Mouse (Mus musculus) lung, postnatal 0 days (tissue): ENCODE measurements around the gene Nrap. TPM values are rescaled to one million over a fixed set of nuclear protein-coding genes. Genes with fewer than 3 reads are reported as not detected.
"Not testable (repeated sequence)": the region's sequence is repeated elsewhere in the genome, so short reads cannot be mapped to it uniquely, and the experiment has no call there.

Experiments
- ATAC-seq: fragments of 200-750 bp; cut with Nextera tagmentation; 2 replicates; pipeline ENCODE4 v1.8.0; 2017; ENCODE audit warnings: moderate library complexity
- DNase-seq: peaks from one replicate; pipeline ENCODE4 v3.0.0-alpha.2; 2016; ENCODE audit warnings: low spot score
- H3K27ac ChIP-seq: fragments of 300-500 bp; sonication (generic); 2 replicates; pipeline ENCODE4 v1.5.1; 2014; ENCODE audit warnings: antibody characterized with exemption, mild to moderate bottlenecking, low read length, mixed read lengths
- H3K27me3 ChIP-seq: fragments of 300-500 bp; sonication (generic); replicated peaks from 2 replicates; pipeline ENCODE4 v1.6.1; 2014; ENCODE audit warnings: low read length, mixed read lengths; ENCODE audit not compliant: insufficient read depth
- H3K36me3 ChIP-seq: fragments of 300-500 bp; sonication (generic); 2 replicates; pipeline ENCODE4 v1.6.1; 2014; ENCODE audit warnings: low read length, mixed read lengths; ENCODE audit not compliant: insufficient read depth
- H3K4me1 ChIP-seq: fragments of 300-500 bp; sonication (generic); 2 replicates; pipeline ENCODE4 v1.6.1; 2014; ENCODE audit warnings: antibody characterized with exemption, low read depth, low read length, mixed read lengths; ENCODE audit not compliant: insufficient read depth
- H3K4me2 ChIP-seq: fragments of 300-500 bp; sonication (generic); replicated peaks from 2 replicates; pipeline ENCODE4 v1.6.1; 2014; ENCODE audit warnings: low read depth, mild to moderate bottlenecking, low read length, moderate library complexity, mixed read lengths
- H3K4me3 ChIP-seq: fragments of 300-500 bp; sonication (generic); 2 replicates; pipeline ENCODE4 v1.5.1; 2014; ENCODE audit warnings: low read depth, low read length
- H3K9ac ChIP-seq: fragments of 300-500 bp; sonication (generic); replicated peaks from 2 replicates; pipeline ENCODE4 v1.6.1; 2014; ENCODE audit warnings: low read depth, mild to moderate bottlenecking
- H3K9me3 ChIP-seq: fragments of 300-500 bp; sonication (generic); 2 replicates; pipeline ENCODE4 v1.6.1; 2016; ENCODE audit warnings: low read length, mixed read lengths
- CTCF ChIP-seq: IDR thresholded peaks from 2 replicates; pipeline ENCODE4 v1.5.1; 2016; ENCODE audit warnings: antibody characterized with exemption, mild to moderate bottlenecking
- EP300 ChIP-seq: IDR thresholded peaks from 2 replicates; pipeline ENCODE4 v1.6.1; 2016; ENCODE audit warnings: antibody characterized with exemption, mild to moderate bottlenecking, control low read depth
- WGBS: fragments of 180-500 bp; shearing (Covaris S2); extraction: QIAGEN DNeasy Blood & Tissue Kit; methylation state at CpG from one replicate; pipeline ENCODE4 v1.1.7; 2014; 5-methylcytosine and 5-hydroxymethylcytosine counted together
- polyA plus RNA-seq: library from polyadenylated mRNA; unstranded; fragments of >200 nt; fragmentation: Nextera tagmentation; extraction: Ambion mirVana; gene quantifications from 2 replicates; pipeline ENCODE4 v1.2.1, GENCODE M21; 2015

Nrap gene
- polyA plus RNA-seq, 1 experiment from 2014 or later, result 0.53 TPM

- TF ChIP-seq EP300, result peak; percentile 73
- TF ChIP-seq CTCF, result no peak
- peak overlapping the region; percentile 48; the same call in 1 of the 2 replicates for H3K27ac ChIP-seq
- no peak overlapping the region for H3K9ac ChIP-seq
- H3K4me1 ChIP-seq, result no peaks in the 10 kb centered on the region
- no peaks in the 10 kb centered on the region for H3K27me3 ChIP-seq
- H3K36me3 ChIP-seq, result no peaks in the 10 kb centered on the region
- ATAC-seq, result peak; percentile 53
- no peak overlapping the region for H3K4me2 ChIP-seq
- H3K9me3 ChIP-seq, result no peaks in the 10 kb centered on the region
- peak; percentile 71 for DNase-seq
- WGBS, result 39% methylated on average over 15 of the region's 15 CpGs
- H3K4me3 ChIP-seq, result no peak overlapping the region
Measured at GRCm38 (mm10) chr19:56363721-56364460, 25.9 kb downstream of the Nrap start.

GRCm38 (mm10) chr19:56358890-56359289, 30.9 kb downstream of the Nrap start:
- Histone ChIP-seq H3K27ac (no peak overlapping the region), H3K27me3 (no peaks in the 10 kb centered on the region), H3K36me3 (no peaks in the 10 kb centered on the region), H3K9me3 (no peaks in the 10 kb centered on the region), H3K4me3 (no peak overlapping the region), H3K4me1 (no peaks in the 10 kb centered on the region), H3K4me2 (no peak overlapping the region), H3K9ac (no peak overlapping the region)
- TF ChIP-seq EP300, result no peak
- TF ChIP-seq CTCF, result no peak
- 64% methylated on average over 2 of the region's 2 CpGs for WGBS
- ATAC-seq (no peak), DNase-seq (no peak)

GRCm38 (mm10) chr19:56357374-56357708, 32.5 kb downstream of the Nrap start:
- 50% methylated on average over 2 of the region's 2 CpGs for WGBS
- H3K27me3 ChIP-seq, H3K9ac ChIP-seq, ATAC-seq, H3K36me3 ChIP-seq, H3K4me2 ChIP-seq, H3K27ac ChIP-seq, H3K9me3 ChIP-seq, H3K4me3 ChIP-seq, H3K4me1 ChIP-seq, DNase-seq: not testable (repeated sequence)

GRCm38 (mm10) chr19:56356480-56357373, 33.1 kb downstream of the Nrap start:
- Histone ChIP-seq H3K4me1 (no peaks in the 10 kb centered on the region), H3K4me3 (no peak overlapping the region), H3K27me3 (no peaks in the 10 kb centered on the region), H3K36me3 (no peaks in the 10 kb centered on the region), H3K27ac (no peak overlapping the region), H3K9me3 (no peaks in the 10 kb centered on the region), H3K4me2 (peak overlapping the region; percentile 42), H3K9ac (no peak overlapping the region)
- DNase-seq (peak; percentile 80), ATAC-seq (peak; percentile 56)
- WGBS, result 24% methylated on average over 17 of the region's 17 CpGs
- peak; percentile 89 for TF ChIP-seq CTCF
- no peak for TF ChIP-seq EP300

- ATAC-seq (no peak), DNase-seq (no peak)
- Histone ChIP-seq H3K36me3 (no peaks in the 10 kb centered on the region), H3K27ac (no peak overlapping the region), H3K4me1 (no peaks in the 10 kb centered on the region), H3K27me3 (no peaks in the 10 kb centered on the region), H3K4me3 (no peak overlapping the region), H3K9ac (no peak overlapping the region), H3K4me2 (no peak overlapping the region), H3K9me3 (no peaks in the 10 kb centered on the region)
- no peak for TF ChIP-seq CTCF
- TF ChIP-seq EP300, result no peak
- 82% methylated on average over 12 of the region's 12 CpGs for WGBS
Measured at GRCm38 (mm10) chr19:56355201-56355600, 34.6 kb downstream of the Nrap start.

GRCm38 (mm10) chr19:56353689-56354088, 36.1 kb downstream of the Nrap start:
- Histone ChIP-seq H3K9ac (no peak overlapping the region), H3K4me2 (no peak overlapping the region), H3K36me3 (no peaks in the 10 kb centered on the region), H3K9me3 (no peaks in the 10 kb centered on the region), H3K27me3 (no peaks in the 10 kb centered on the region), H3K27ac (no peak overlapping the region), H3K4me1 (no peaks in the 10 kb centered on the region), H3K4me3 (no peak overlapping the region)
- TF ChIP-seq EP300 (no peak), CTCF (no peak)
- ATAC-seq, result no peak
- no peak for DNase-seq
- WGBS, result 82% methylated on average over 10 of the region's 10 CpGs
